Mouse (Mus musculus): ENCODE results near the gene Olfr1270.
"Not testable (repeated sequence)": the region's sequence is repeated elsewhere in the genome, so short reads cannot be mapped to it uniquely, and the experiment has no call there.

Gene Olfr1270

GRCm38 (mm10) chr2:90152991-90153390, at the start of gene Olfr1270:
Gene Olfr1270, minus strand, starts transcription at chr2:90153091.
- DNase-seq (ENCODE audit: low spot score in 2 of 2) = no peak

GRCm38 (mm10) chr2:90199606-90200005, 46.7 kb upstream of the Olfr1270 start:
- DNase-seq (ENCODE audit: low spot score in 2 of 2) = not testable (repeated sequence)

- not testable (repeated sequence) for DNase-seq (ENCODE audit: low spot score in 2 of 2)
Measured at GRCm38 (mm10) chr2:90195285-90195684, 42.4 kb upstream of the Olfr1270 start.

- DNase-seq (ENCODE audit: low spot score in 2 of 2) = not testable (repeated sequence)
Measured at GRCm38 (mm10) chr2:90194750-90195149, 41.9 kb upstream of the Olfr1270 start.

- not testable (repeated sequence) for DNase-seq (ENCODE audit: low spot score in 2 of 2)
Measured at GRCm38 (mm10) chr2:90187082-90187481, 34.2 kb upstream of the Olfr1270 start.

- DNase-seq (ENCODE audit: low spot score in 2 of 2) = not testable (repeated sequence)
Measured at GRCm38 (mm10) chr2:90186082-90186481, 33.2 kb upstream of the Olfr1270 start.

GRCm38 (mm10) chr2:90153916-90154315, 1.0 kb upstream of the Olfr1270 start:
- no peak for DNase-seq (ENCODE audit: low spot score in 2 of 2)

- no peak for DNase-seq (ENCODE audit: low spot score in 2 of 2)
Measured at GRCm38 (mm10) chr2:90142196-90142595, 10.7 kb downstream of the Olfr1270 start, which contains the start of gene Olfr32. Gene Olfr32, minus strand, starts transcription at chr2:90142296.

GRCm38 (mm10) chr2:90121312-90121711, 31.6 kb downstream of the Olfr1270 start, which contains the start of gene Olfr1269:
Gene Olfr1269, minus strand, starts transcription at chr2:90121412.
- DNase-seq (ENCODE audit: low spot score in 2 of 2) = no peak

Measured in spleen, postnatal 36 days (tissue).